Mouse (Mus musculus): ENCODE results near the gene Lrmda.

Gene Lrmda

GRCm38 (mm10) chr14:22915463-22915862 is 896.0 kb downstream of the Lrmda start:
- no peak for DNase-seq

DNA sequence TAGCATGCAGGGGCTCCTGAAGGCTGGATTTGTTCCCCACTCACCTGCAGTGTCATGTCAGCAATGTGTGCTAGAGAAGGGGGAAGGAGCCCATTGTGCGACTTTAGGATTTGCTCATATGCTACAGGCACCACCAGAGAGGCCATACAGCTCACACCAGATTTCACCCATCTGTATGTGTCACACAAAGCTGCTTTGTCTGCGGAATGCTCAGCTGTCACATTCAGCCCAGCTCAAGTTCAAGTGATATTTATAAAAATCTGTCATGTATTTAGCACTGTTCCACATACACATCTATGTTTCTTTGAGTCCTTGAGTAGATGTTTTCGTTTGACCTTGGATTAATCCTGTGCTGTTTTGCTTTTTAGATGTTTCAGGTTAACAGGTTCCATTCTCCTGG is 899.0 kb downstream of the Lrmda start:
- no peak for DNase-seq

GRCm38 (mm10) chr14:22918931-22919330 is 899.4 kb downstream of the Lrmda start:
- no peak for DNase-seq

DNA sequence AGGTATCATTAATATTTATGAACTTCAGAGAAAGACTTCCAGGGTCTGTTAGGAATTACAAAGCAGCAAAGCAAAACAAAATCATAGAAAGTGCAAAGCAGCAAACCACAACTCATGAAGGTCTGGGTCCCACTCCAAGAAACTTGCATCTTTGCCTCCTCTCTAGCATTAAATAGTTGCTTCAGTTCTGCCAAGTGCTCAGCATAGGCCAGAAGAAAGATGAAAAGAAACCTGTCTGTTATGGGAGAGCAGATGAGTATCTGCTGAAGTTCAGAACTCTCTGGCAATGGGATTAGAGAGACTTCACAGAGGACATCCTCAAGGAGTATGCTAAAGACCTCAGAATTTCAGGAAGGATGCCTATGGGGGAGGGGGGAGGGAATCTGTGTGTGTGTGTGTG is 901.6 kb downstream of the Lrmda start:
- DNase-seq = no peak

DNA sequence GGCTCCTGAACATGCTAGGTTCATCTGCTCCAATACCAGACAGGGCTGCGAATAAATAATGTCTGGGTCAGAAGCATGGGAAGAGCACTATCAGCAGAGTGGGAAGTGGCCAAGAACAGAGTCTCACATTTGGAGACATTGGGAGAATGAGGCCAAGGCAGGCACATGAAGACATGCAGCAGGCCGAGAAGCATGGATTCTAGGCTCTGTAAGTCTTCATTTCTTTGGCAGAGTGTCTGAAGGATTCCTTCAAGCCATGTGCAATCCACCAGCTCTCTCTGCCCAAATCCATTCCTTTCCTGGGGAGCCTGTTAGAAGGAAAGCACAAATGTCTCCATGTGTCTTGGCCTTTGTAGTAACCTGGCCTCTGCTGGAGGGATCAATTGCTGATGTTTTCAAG is 902.3 kb downstream of the Lrmda start:
- no peak for DNase-seq

GRCm38 (mm10) chr14:22922571-22922970 is 903.1 kb downstream of the Lrmda start:
- DNase-seq = no peak

DNA sequence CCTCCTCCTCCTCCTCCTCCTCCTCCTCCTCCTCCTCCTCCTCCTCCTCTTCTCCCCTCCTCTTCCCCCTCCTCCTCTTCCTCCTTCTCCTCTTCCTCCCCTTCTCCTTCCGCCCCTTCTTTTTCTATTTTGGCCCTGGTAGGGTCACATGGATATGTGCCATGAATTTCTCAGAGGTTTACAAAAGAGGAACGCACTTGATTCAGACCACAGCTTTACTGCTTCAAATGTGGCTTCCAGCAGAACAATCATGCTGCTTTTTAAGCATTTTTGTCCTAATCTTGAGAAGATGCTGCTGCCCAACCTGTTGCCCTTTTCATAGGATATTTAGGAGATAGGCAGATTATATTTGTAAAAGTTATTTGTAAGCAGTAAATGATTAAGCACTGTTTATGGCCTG is 903.7 kb downstream of the Lrmda start:
- no peak for DNase-seq

DNA sequence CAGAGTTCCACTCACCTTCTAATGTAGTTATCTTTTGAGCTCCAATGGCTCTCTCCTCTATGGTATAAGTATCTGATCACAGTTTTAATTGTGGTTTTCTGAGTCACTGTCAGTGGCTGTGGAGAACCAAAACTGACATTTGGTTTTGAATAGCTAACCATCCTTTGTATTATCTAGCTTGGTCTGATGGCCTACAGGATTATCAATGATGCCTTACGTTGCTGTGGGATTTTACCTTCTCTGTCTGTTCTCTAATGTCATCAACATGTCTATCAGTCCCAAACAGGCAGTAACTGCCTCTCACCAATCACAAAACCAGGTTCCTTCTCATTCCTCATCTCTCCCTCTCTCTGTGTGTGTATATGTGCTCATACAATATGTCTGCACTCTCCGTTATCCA is 908.8 kb downstream of the Lrmda start:
- DNase-seq = no peak

DNA sequence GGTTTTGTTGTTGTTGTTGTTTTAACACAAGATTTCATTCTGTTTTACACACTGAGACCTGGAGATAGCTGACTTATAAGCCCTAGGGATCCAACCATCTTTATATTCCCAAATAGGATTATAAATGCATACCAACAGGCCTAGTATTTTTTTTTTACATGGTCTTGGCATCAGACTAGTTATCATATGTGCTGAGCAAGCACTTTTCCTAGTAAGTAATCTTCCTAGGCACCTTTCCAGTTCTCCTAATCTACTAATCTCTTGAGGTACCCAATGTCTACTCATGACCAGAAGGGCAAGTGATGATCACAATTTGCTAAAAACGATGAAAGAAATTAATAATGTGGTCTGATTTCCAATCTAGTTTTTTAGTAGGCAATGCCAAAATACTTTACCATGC is 909.2 kb downstream of the Lrmda start:
- DNase-seq = no peak

- no peak for DNase-seq
Observed at GRCm38 (mm10) chr14:22929585-22929984, 910.1 kb downstream of the Lrmda start.

DNA sequence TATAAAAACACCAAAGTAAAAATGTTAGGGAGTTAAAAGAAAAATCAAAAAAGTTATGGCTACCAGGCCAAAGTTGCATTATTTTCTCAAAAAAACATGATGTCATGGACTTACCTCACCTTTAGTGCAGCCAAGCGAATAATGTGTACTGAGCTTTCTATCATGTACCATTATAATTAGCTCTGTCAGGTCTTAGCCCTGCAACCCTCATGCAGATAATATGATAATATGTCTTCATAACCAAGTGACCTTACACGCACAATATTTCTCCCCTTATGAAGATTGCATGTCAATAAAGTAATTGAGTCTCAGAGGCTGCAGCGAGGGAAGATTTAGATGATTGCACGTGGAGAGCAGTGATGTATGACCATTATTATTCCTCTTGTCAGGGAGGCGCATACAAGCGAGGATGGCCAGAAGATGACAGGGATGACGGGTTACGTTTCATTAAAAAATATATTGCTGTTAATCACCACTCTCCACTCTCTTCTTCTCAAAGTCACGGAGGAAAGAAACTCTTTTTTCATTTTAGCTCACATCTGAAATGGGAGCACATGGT is 911.1 kb downstream of the Lrmda start:
- no peak for DNase-seq

GRCm38 (mm10) chr14:22931114-22931822 is 911.8 kb downstream of the Lrmda start:
- DNase-seq = no peak

DNA sequence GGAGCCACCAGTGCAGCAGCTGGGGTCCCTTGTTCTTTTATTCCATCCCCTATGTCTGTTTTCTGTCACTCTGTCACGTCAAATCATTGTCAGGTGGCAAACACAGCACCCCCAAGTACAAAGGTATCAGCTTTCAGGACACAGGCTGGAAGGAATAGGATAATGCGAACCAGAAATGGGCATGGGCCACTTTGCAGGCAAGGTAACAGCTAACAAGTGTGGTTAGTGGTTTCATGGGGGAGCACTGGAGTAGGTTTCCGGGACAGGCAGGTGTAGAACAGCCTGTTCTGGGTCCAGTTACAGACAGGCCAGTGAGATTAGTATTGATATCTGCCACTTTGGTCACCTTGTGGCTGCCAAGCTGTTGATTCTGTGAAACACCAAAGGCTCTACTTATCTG is 917.2 kb downstream of the Lrmda start:
- no peak for DNase-seq

- DNase-seq = no peak
Observed at GRCm38 (mm10) chr14:22940576-22940975, 921.1 kb downstream of the Lrmda start.

DNA sequence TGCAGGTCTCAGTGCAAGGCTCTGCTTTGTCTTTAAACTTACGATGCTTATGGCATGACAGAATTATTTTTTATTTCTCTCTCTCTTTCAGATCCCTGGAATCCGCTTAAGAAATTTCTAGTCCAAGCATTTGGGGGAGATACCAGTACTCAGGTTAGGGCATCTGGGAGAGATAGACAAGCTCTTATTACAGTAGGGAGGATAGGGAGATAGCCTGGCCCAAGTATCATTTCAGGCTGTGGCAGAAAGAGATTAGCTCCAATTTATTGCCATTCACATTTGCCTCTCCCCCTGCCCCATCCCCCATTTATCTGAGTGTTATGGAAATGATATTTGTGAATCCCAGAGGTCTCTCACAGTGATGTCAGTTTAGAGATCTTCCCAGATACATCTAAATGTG is 923.1 kb downstream of the Lrmda start:
- no peak for DNase-seq

DNA sequence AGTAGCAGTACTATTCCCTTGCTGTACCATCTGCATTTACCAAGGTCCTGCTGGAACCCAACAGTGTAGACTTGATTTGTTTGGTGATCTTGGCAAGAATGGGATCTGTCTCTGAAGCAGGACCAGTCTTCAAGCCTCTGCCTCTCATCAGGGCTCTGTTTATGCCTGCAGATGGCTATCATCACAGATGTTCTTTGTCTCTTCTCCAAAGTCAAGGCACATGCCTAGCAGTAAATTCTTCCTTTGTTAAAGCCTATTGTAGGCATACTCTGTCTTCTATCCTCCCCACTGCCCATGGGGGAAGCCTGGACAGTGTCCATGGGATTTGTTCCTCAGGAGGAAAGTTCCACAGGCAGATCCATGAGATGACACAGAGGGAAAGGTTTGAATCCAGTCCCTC is 930.0 kb downstream of the Lrmda start:
- no peak for DNase-seq

GRCm38 (mm10) chr14:22952981-22953380 is 933.5 kb downstream of the Lrmda start:
- no peak for DNase-seq

GRCm38 (mm10) chr14:22960166-22960565 is 940.7 kb downstream of the Lrmda start:
- DNase-seq = no peak

- DNase-seq = peak; percentile 56
Observed at GRCm38 (mm10) chr14:22964796-22965660, 945.5 kb downstream of the Lrmda start.

GRCm38 (mm10) chr14:22968705-22969104 is 949.2 kb downstream of the Lrmda start:
- no peak for DNase-seq

- DNase-seq = peak; percentile 50
Observed at GRCm38 (mm10) chr14:22986736-22987135, 967.2 kb downstream of the Lrmda start.

GRCm38 (mm10) chr14:22988090-22988669 is 968.7 kb downstream of the Lrmda start:
- DNase-seq = no peak

- peak; percentile 26 for DNase-seq
Observed at GRCm38 (mm10) chr14:22995184-22995935, 975.8 kb downstream of the Lrmda start.

Measured in kidney, adult 9 months (tissue).